Mouse (Mus musculus): ENCODE data around the gene Vps25.

DNA sequence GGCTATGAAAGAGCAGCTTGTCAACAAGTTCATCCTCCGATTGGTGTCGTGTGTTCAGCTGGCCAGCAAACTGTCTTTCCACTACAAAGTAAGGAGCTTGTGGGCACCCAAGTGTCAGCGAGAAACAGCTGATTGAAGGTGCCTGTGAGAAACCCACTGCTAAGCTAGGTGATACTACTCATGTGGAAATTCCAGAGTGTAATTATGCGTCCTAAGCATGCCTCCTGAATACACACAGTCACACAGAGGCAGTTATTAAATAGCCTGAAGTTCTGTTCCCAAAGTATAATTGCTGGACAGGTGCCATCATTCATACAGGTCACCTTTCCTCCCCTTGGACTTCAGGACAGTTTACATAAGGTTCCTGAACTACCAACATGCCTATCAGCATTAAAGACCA lies 30.3 kb downstream of the Vps25 start:
- TF ChIP-seq NELFE (IDR thresholded peaks at IDR 0.05; ENCODE audit: low read depth, low read length) (no peak), NRF1 (IDR thresholded peaks at IDR 0.05; ENCODE audit: insufficient read depth, low read depth, low read length, poor library complexity, severe bottlenecking) (no peak), MXI1 (IDR thresholded peaks at IDR 0.05; ENCODE audit: low read depth, low read length) (no peak), MAFK (IDR thresholded peaks at IDR 0.05; ENCODE audit: borderline replicate concordance, low read depth, low read length) (no peak), MEF2A (IDR thresholded peaks at IDR 0.05; ENCODE audit: extremely low read depth, insufficient replicate concordance, low read depth, low read length, poor library complexity, severe bottlenecking) (no peak), MYC (IDR thresholded peaks at IDR 0.05; ENCODE audit: low read depth, low read length) (no peak), HCFC1 (IDR thresholded peaks at IDR 0.05; ENCODE audit: low read depth, low read length) (no peak), EP300 (IDR thresholded peaks at IDR 0.05; ENCODE audit: low read depth in 1 of 2, low read length in 2 of 2) (no peak), USF1 (IDR thresholded peaks at IDR 0.05; ENCODE audit: low read depth, low read length) (no peak), MAZ (IDR thresholded peaks at IDR 0.05; ENCODE audit: low read depth, low read length) (no peak), CTCF (IDR thresholded peaks at IDR 0.05 in 2 of 3, conservative IDR thresholded peaks at IDR 0.05 in 1 of 3; ENCODE audit: control insufficient read depth in 1 of 3, insufficient read depth in 1 of 3, low read depth in 2 of 3, low read length in 3 of 3, poor library complexity in 1 of 3, severe bottlenecking in 1 of 3) (no peak), POLR2A (IDR thresholded peaks at IDR 0.05; ENCODE audit: control insufficient read depth in 1 of 2, insufficient read depth in 1 of 2, low read depth in 1 of 2, low read length in 2 of 2, poor library complexity in 1 of 2) (no peak), TAL1 (IDR thresholded peaks at IDR 0.05; ENCODE audit: low read length) (no peak), JUND (IDR thresholded peaks at IDR 0.05; ENCODE audit: low read depth, low read length) (no peak)

Measured in MEL (cell line).